Mouse (Mus musculus): ENCODE results near the gene Pde9a.

GRCm38 (mm10) chr17:31466854-31467253, 80.8 kb downstream of the Pde9a start:
- TF ChIP-seq CTCF (IDR thresholded peaks at IDR 0.05; ENCODE audit: low read depth, low read length) (0 out of 2 replicates have a peak, but pooled peaks have one; percentile 15), POLR2A (IDR thresholded peaks at IDR 0.05; ENCODE audit: borderline replicate concordance, low read depth, low read length) (no peak)

Data from bone marrow macrophage, adult 2 months (primary cell).